Mouse (Mus musculus): Measurements from ENCODE around the gene Nrxn1. TPM values are rescaled to one million over a fixed set of nuclear protein-coding genes. Genes with fewer than 3 reads are reported as not detected.
"Not testable (repeated sequence)": the region's sequence is repeated elsewhere in the genome, so short reads cannot be mapped to it uniquely, and the experiment has no call there.

Gene Nrxn1
- polyA plus RNA-seq, 1 experiment from 2014 or later: 5.9 TPM

GRCm38 (mm10) chr17:90238517-90238916 is 854.4 kb downstream of the Nrxn1 start:
- Histone ChIP-seq H3K4me2 (ENCODE audit: low read depth, low read length) (no peak overlapping the region), H3K9me3 (replicated peaks; ENCODE audit: control insufficient read depth, low read length) (no peaks in the 10 kb centered on the region), H3K4me3 (replicated peaks; ENCODE audit: low read length) (no peak overlapping the region), H3K36me3 (ENCODE audit: control insufficient read depth, insufficient read depth, low read length) (no peaks in the 10 kb centered on the region), H3K9ac (ENCODE audit: low read length) (no peak overlapping the region), H3K27ac (ENCODE audit: low read length) (no peak overlapping the region), H3K4me1 (ENCODE audit: control insufficient read depth, insufficient read depth, low read length) (no peaks in the 10 kb centered on the region), H3K27me3 (ENCODE audit: control insufficient read depth, insufficient read depth, low read length) (no peaks in the 10 kb centered on the region)
- ATAC-seq (ENCODE audit: insufficient read depth, low FRiP score): no peak
- WGBS: 87% methylated on average over 2 of the region's 2 CpGs

DNA sequence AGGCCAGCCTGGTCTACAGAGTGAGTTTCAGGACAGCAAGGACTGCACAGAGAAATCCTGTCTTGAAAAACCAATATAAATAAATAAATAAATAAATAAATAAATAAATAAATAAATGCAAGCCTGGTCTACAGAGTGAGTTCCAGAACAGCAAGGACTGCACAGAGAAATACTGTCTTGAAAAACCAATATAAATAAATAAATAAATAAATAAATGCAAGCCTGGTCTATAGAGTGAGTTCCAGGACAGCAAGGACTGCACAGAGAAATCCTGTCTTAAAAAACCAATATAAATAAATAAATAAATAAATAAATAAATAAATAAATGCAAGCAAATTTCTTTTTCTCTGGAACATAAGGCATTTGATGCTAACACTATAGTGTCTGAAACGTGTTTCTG is 857.2 kb downstream of the Nrxn1 start:
- not testable (repeated sequence) for H3K4me3 ChIP-seq (replicated peaks; ENCODE audit: low read length); H3K36me3 ChIP-seq (ENCODE audit: control insufficient read depth, insufficient read depth, low read length); H3K4me1 ChIP-seq (ENCODE audit: control insufficient read depth, insufficient read depth, low read length); H3K4me2 ChIP-seq (ENCODE audit: low read depth, low read length); ATAC-seq (ENCODE audit: insufficient read depth, low FRiP score); H3K9me3 ChIP-seq (replicated peaks; ENCODE audit: control insufficient read depth, low read length); H3K27ac ChIP-seq (ENCODE audit: low read length); H3K9ac ChIP-seq (ENCODE audit: low read length); H3K27me3 ChIP-seq (ENCODE audit: control insufficient read depth, insufficient read depth, low read length)
- 79% methylated on average over 1 of the region's 1 CpGs for WGBS

DNA sequence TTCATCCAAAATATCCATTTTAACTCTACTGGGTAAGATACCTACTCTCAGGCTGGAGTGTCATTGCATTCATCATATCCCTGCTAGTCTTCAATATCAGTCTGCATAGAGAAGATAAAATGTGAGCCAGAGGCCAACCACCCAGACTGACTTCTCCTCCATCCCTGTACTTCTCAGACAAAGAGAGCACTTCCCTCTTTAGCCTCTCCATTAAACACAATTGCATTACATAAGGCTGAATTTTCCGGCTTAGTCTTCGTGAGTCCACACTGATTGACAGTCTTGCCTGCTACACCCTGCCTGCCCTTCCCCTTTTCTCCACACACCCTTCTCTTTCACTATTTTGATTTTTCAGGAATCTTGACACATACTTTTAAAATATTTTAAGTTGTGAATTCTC is 858.1 kb downstream of the Nrxn1 start:
- no peaks in the 10 kb centered on the region for H3K4me1 ChIP-seq (ENCODE audit: control insufficient read depth, insufficient read depth, low read length)
- no peak overlapping the region for H3K9ac ChIP-seq (ENCODE audit: low read length)
- H3K9me3 ChIP-seq (replicated peaks; ENCODE audit: control insufficient read depth, low read length): no peaks in the 10 kb centered on the region
- H3K4me2 ChIP-seq (ENCODE audit: low read depth, low read length): no peak overlapping the region
- no peak overlapping the region for H3K27ac ChIP-seq (ENCODE audit: low read length)
- H3K27me3 ChIP-seq (ENCODE audit: control insufficient read depth, insufficient read depth, low read length): no peaks in the 10 kb centered on the region
- no peaks in the 10 kb centered on the region for H3K36me3 ChIP-seq (ENCODE audit: control insufficient read depth, insufficient read depth, low read length)
- 68% methylated on average over 2 of the region's 2 CpGs for WGBS
- no peak for ATAC-seq (ENCODE audit: insufficient read depth, low FRiP score)
- no peak overlapping the region for H3K4me3 ChIP-seq (replicated peaks; ENCODE audit: low read length)

- no peak for ATAC-seq (ENCODE audit: insufficient read depth, low FRiP score)
- Histone ChIP-seq H3K27me3 (ENCODE audit: control insufficient read depth, insufficient read depth, low read length) (no peaks in the 10 kb centered on the region), H3K27ac (ENCODE audit: low read length) (no peak overlapping the region), H3K4me3 (replicated peaks; ENCODE audit: low read length) (no peak overlapping the region), H3K4me2 (ENCODE audit: low read depth, low read length) (no peak overlapping the region), H3K4me1 (ENCODE audit: control insufficient read depth, insufficient read depth, low read length) (no peaks in the 10 kb centered on the region), H3K9me3 (replicated peaks; ENCODE audit: control insufficient read depth, low read length) (no peaks in the 10 kb centered on the region), H3K36me3 (ENCODE audit: control insufficient read depth, insufficient read depth, low read length) (no peaks in the 10 kb centered on the region), H3K9ac (ENCODE audit: low read length) (no peak overlapping the region)
These were observed 884.3 kb downstream of the Nrxn1 start for GRCm38 (mm10) chr17:90208547-90208946.

- Histone ChIP-seq H3K4me1 (ENCODE audit: control insufficient read depth, insufficient read depth, low read length) (no peaks in the 10 kb centered on the region), H3K4me3 (replicated peaks; ENCODE audit: low read length) (no peak overlapping the region), H3K27ac (ENCODE audit: low read length) (no peak overlapping the region), H3K9me3 (replicated peaks; ENCODE audit: control insufficient read depth, low read length) (no peaks in the 10 kb centered on the region), H3K4me2 (ENCODE audit: low read depth, low read length) (no peak overlapping the region), H3K36me3 (ENCODE audit: control insufficient read depth, insufficient read depth, low read length) (no peaks in the 10 kb centered on the region), H3K9ac (ENCODE audit: low read length) (no peak overlapping the region), H3K27me3 (ENCODE audit: control insufficient read depth, insufficient read depth, low read length) (no peaks in the 10 kb centered on the region)
- 74% methylated on average over 5 of the region's 5 CpGs for WGBS
- no peak for ATAC-seq (ENCODE audit: insufficient read depth, low FRiP score)
These were observed 885.3 kb downstream of the Nrxn1 start for GRCm38 (mm10) chr17:90207617-90208016.

GRCm38 (mm10) chr17:90203993-90204392 is 888.9 kb downstream of the Nrxn1 start:
- Histone ChIP-seq H3K27ac (ENCODE audit: low read length) (no peak overlapping the region), H3K4me3 (replicated peaks; ENCODE audit: low read length) (no peak overlapping the region), H3K9ac (ENCODE audit: low read length) (no peak overlapping the region), H3K36me3 (ENCODE audit: control insufficient read depth, insufficient read depth, low read length) (no peaks in the 10 kb centered on the region), H3K9me3 (replicated peaks; ENCODE audit: control insufficient read depth, low read length) (no peaks in the 10 kb centered on the region), H3K4me1 (ENCODE audit: control insufficient read depth, insufficient read depth, low read length) (no peaks in the 10 kb centered on the region), H3K4me2 (ENCODE audit: low read depth, low read length) (no peak overlapping the region), H3K27me3 (ENCODE audit: control insufficient read depth, insufficient read depth, low read length) (no peaks in the 10 kb centered on the region)
- no peak for ATAC-seq (ENCODE audit: insufficient read depth, low FRiP score)

- no peaks in the 10 kb centered on the region for H3K9me3 ChIP-seq (replicated peaks; ENCODE audit: control insufficient read depth, low read length)
- H3K27ac ChIP-seq (ENCODE audit: low read length): no peak overlapping the region
- no peak overlapping the region for H3K4me2 ChIP-seq (ENCODE audit: low read depth, low read length)
- no peak overlapping the region for H3K4me3 ChIP-seq (replicated peaks; ENCODE audit: low read length)
- no peaks in the 10 kb centered on the region for H3K36me3 ChIP-seq (ENCODE audit: control insufficient read depth, insufficient read depth, low read length)
- ATAC-seq (ENCODE audit: insufficient read depth, low FRiP score): no peak
- no peaks in the 10 kb centered on the region for H3K4me1 ChIP-seq (ENCODE audit: control insufficient read depth, insufficient read depth, low read length)
- no peaks in the 10 kb centered on the region for H3K27me3 ChIP-seq (ENCODE audit: control insufficient read depth, insufficient read depth, low read length)
- H3K9ac ChIP-seq (ENCODE audit: low read length): no peak overlapping the region
- 52% methylated on average over 2 of the region's 2 CpGs for WGBS
These were observed 890.1 kb downstream of the Nrxn1 start for GRCm38 (mm10) chr17:90202785-90203184.

DNA sequence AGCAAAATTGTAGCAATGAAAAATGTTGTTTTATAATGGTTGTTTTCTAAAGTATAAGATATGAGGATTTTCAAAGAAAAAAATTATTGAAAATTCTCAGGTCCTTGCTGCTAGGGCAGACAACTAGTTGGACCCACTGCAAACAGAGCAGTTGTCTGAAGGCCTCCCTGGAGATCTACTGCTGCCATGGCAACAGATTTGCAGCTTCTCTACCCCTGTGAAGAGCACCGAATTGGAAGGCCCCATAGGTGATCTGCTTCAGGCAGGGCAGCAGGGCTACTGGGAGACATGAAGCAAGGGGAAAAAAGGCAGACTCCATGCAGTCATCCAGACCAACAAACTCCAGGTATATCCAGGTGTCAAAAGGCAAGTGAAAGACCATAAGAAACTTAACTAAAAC is 896.1 kb downstream of the Nrxn1 start:
- Histone ChIP-seq H3K9me3 (replicated peaks; ENCODE audit: control insufficient read depth, low read length) (no peaks in the 10 kb centered on the region), H3K27me3 (ENCODE audit: control insufficient read depth, insufficient read depth, low read length) (no peaks in the 10 kb centered on the region), H3K4me2 (ENCODE audit: low read depth, low read length) (no peak overlapping the region), H3K4me1 (ENCODE audit: control insufficient read depth, insufficient read depth, low read length) (no peaks in the 10 kb centered on the region), H3K36me3 (ENCODE audit: control insufficient read depth, insufficient read depth, low read length) (no peaks in the 10 kb centered on the region), H3K9ac (ENCODE audit: low read length) (no peak overlapping the region), H3K27ac (ENCODE audit: low read length) (no peak overlapping the region), H3K4me3 (replicated peaks; ENCODE audit: low read length) (no peak overlapping the region)
- WGBS: 11% methylated on average over 1 of the region's 1 CpGs
- ATAC-seq (ENCODE audit: insufficient read depth, low FRiP score): no peak

- Histone ChIP-seq H3K36me3 (ENCODE audit: control insufficient read depth, insufficient read depth, low read length) (no peaks in the 10 kb centered on the region), H3K9me3 (replicated peaks; ENCODE audit: control insufficient read depth, low read length) (no peaks in the 10 kb centered on the region), H3K4me2 (ENCODE audit: low read depth, low read length) (no peak overlapping the region), H3K27ac (ENCODE audit: low read length) (no peak overlapping the region), H3K4me1 (ENCODE audit: control insufficient read depth, insufficient read depth, low read length) (no peaks in the 10 kb centered on the region), H3K9ac (ENCODE audit: low read length) (no peak overlapping the region), H3K27me3 (ENCODE audit: control insufficient read depth, insufficient read depth, low read length) (no peaks in the 10 kb centered on the region), H3K4me3 (replicated peaks; ENCODE audit: low read length) (no peak overlapping the region)
- 53% methylated on average over 4 of the region's 4 CpGs for WGBS
- no peak for ATAC-seq (ENCODE audit: insufficient read depth, low FRiP score)
These were observed 951.3 kb downstream of the Nrxn1 start for GRCm38 (mm10) chr17:90141602-90142001.

DNA sequence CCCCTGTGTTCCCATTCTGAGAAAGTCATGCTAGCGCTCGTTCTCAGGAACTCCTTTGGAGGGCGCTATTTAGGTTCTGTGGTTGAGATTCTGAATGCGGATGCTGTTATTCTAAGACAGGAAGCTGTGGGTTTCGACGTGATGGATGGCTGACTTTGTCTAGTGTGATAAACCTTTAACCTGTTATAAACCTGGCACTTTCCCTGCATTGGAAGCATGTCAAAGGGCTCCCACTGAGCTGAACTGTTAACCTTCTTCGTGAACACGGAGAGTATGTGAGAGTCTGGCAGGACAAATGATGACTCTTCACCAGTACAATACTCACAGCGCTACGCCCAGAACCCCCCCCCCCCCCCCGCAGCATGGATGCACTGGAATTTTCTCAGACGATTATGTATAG is 962.0 kb downstream of the Nrxn1 start:
- no peaks in the 10 kb centered on the region for H3K36me3 ChIP-seq (ENCODE audit: control insufficient read depth, insufficient read depth, low read length)
- H3K4me1 ChIP-seq (ENCODE audit: control insufficient read depth, insufficient read depth, low read length): no peaks in the 10 kb centered on the region
- no peak overlapping the region for H3K4me2 ChIP-seq (ENCODE audit: low read depth, low read length)
- no peaks in the 10 kb centered on the region for H3K27me3 ChIP-seq (ENCODE audit: control insufficient read depth, insufficient read depth, low read length)
- ATAC-seq (ENCODE audit: insufficient read depth, low FRiP score): no peak
- no peak overlapping the region for H3K27ac ChIP-seq (ENCODE audit: low read length)
- WGBS: 65% methylated on average over 12 of the region's 12 CpGs
- H3K4me3 ChIP-seq (replicated peaks; ENCODE audit: low read length): no peak overlapping the region
- H3K9ac ChIP-seq (ENCODE audit: low read length): no peak overlapping the region
- H3K9me3 ChIP-seq (replicated peaks; ENCODE audit: control insufficient read depth, low read length): no peaks in the 10 kb centered on the region
